Mouse (Mus musculus) liver, adult 2 months (tissue): ENCODE results near the gene Jarid2. TPM values are rescaled to one million over a fixed set of nuclear protein-coding genes. Genes with fewer than 3 reads are reported as not detected.

Experiments
- DNase-seq: peaks from one replicate; pipeline ENCODE4 v3.0.0-alpha.2; 2011; ENCODE audit warnings: low read depth, low spot score; ENCODE audit errors: extremely low read depth
- H3K27ac ChIP-seq: fragments of 200-500 bp; replicated peaks from 2 replicates; pipeline ENCODE4 v1.5.1; 2012; ENCODE audit warnings: low read depth, mild to moderate bottlenecking, control low read depth, inconsistent platforms, low read length; ENCODE audit not compliant: insufficient read depth
- H3K27me3 ChIP-seq: fragments of 200-500 bp; 2 replicates; pipeline ENCODE4 v1.6.1; 2012; ENCODE audit warnings: mild to moderate bottlenecking, moderate library complexity, low read length, inconsistent platforms; ENCODE audit not compliant: control insufficient read depth, insufficient read depth
- H3K36me3 ChIP-seq: fragments of 200-500 bp; 2 replicates; pipeline ENCODE4 v1.6.1; 2012; ENCODE audit warnings: low read length, inconsistent platforms; ENCODE audit not compliant: control insufficient read depth, insufficient read depth
- H3K4me1 ChIP-seq: fragments of 200-500 bp; 2 replicates; pipeline ENCODE4 v1.6.1; 2011; ENCODE audit warnings: low read length; ENCODE audit not compliant: control insufficient read depth, insufficient read depth
- H3K4me3 ChIP-seq: fragments of 200-500 bp; 2 replicates; pipeline ENCODE4 v1.5.1; 2011; ENCODE audit warnings: low read depth, mild to moderate bottlenecking, control low read depth, low read length, moderate library complexity; ENCODE audit not compliant: insufficient read depth
- H3K79me2 ChIP-seq: fragments of 200-500 bp; 2 replicates; pipeline ENCODE4 v1.6.1; 2012; ENCODE audit warnings: inconsistent platforms, mild to moderate bottlenecking, low read length, moderate library complexity; ENCODE audit not compliant: control insufficient read depth, insufficient read depth
- H3K9ac ChIP-seq: fragments of 200-500 bp; 2 replicates; pipeline ENCODE4 v1.6.1; 2012; ENCODE audit warnings: low read depth, mild to moderate bottlenecking, control low read depth, inconsistent platforms, low read length
- CTCF ChIP-seq: fragments of 200-500 bp; IDR thresholded peaks from 2 replicates; pipeline ENCODE4 v1.5.1; 2011; ENCODE audit warnings: low read depth, low read length, control low read depth
- POLR2A ChIP-seq: fragments of 200-500 bp; IDR thresholded peaks from 2 replicates; pipeline ENCODE4 v1.6.1; 2011; ENCODE audit warnings: low read length, control low read depth; ENCODE audit not compliant: insufficient read depth; ENCODE audit errors: extremely low read depth
- WGBS: fragments of 180-500 bp; shearing (Covaris S2); methylation state at CpG from one replicate; pipeline ENCODE4 v1.1.7; 2018; 5-methylcytosine and 5-hydroxymethylcytosine counted together
- polyA plus RNA-seq: library from polyadenylated mRNA; depleted of rRNA; stranded (reverse); fragments of >200 nt; gene quantifications from 2 replicates; pipeline ENCODE4 v1.2.3, GENCODE M21; 2012; rRNA removed
- total RNA-seq: library from RNA; depleted of rRNA; stranded (reverse); fragments of >200 nt; gene quantifications from 2 replicates; pipeline ENCODE4 v1.2.3, GENCODE M21; 2014; rRNA removed

The Jarid2 gene
- total RNA-seq (4.0 and 5.7 TPM in 2 replicates), polyA plus RNA-seq (2.4 and 2.9 TPM in 2 replicates)

DNA sequence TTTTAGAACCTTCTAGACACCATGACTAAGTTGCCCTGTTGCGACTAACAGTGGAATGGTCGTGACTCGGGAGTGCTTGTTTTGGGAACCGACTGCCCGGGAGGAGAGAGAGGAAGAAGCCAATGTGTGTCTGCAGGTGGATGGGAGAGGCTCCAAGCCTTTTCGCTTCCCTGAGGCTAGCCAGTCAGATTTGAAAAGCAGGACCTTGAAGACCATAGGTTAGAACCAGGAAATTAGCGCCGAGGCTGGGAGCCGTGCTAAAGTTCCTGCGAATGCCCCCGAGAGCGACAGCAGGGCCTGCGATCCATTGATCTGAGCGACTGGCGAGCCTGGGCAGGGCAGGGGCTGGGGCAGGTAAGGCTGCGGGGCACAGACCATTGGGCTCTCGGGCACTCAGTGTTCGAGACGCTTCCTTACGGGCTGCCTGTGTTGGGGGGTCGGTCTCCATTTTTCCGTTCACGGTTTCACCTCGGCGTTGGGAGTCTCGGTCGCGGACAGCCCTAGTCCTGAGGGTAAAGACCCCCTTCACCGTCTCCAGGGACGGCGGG is at the start of gene Jarid2:
Jarid2 (plus strand) TSS at position 51 of the 548 bp plus-strand sequence.
- TF ChIP-seq POLR2A (no peak), CTCF (no peak)

DNA sequence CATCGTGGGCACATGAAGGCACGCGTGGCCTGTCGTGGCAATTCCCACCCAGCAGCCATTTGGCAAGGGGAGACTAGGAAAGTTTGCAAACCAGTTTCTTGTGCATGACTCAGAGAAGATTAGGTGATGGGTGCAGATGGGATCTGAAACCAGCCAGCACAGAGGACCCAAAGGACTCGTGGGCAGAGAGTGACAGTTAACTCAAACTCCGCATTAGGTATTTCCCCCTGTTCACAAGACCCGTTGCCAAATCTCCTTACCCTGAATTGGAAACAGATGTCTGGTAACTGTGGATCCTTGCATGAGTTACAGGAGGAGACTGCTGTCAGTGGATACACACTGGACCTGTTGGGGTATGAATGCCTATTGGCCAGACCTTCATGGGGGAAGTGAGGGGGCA is 48.2 kb upstream of the Jarid2 start:
- Histone ChIP-seq H3K4me3 (no peak overlapping the region), H3K36me3 (no peaks in the 10 kb centered on the region), H3K9ac (no peak overlapping the region), H3K4me1 (no peaks in the 10 kb centered on the region), H3K27me3 (no peaks in the 10 kb centered on the region), H3K27ac (no peak overlapping the region), H3K79me2 (no peaks in the 10 kb centered on the region)
- TF ChIP-seq CTCF (no peak), POLR2A (no peak)
- DNase-seq: no peak
- 87% methylated on average over 7 of the region's 7 CpGs for WGBS

More for the DNA sequence above, at the start of gene Jarid2:
- Histone ChIP-seq H3K9ac (peak within 1 kb of the TSS; percentile 84), H3K79me2 (no peaks in the 10 kb centered on the region; the same call in 1 of the 2 replicates), H3K4me1 (peaks cover 2% of the 10 kb centered on the region; the same call in 1 of the 2 replicates), H3K4me3 (peak within 1 kb of the TSS; percentile 70), H3K27ac (peak within 1 kb of the TSS; percentile 57), H3K27me3 (no peaks in the 10 kb centered on the region), H3K36me3 (no peaks in the 10 kb centered on the region)
- peak; percentile 45 for DNase-seq
- 6% methylated on average over 31 of the region's 31 CpGs for WGBS

DNA sequence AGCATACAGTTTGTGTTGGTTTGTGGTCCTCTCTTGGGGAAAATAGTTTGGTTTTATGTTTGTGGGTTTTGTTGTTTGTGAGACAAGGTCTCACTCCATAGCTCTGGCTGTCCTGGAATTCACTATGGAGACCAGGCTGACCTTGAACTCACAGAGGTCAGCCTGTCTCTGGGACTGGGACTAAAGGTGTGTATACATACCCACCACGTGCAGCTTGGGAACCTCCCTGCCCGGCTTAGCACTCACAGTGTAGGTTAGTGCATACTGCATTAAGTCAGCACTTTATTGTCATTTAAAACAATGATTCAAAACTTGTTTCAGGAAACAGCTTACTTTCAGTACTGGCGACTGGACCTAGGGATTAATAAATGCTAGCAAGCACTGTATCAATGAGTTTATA is 41.1 kb upstream of the Jarid2 start:
- Histone ChIP-seq H3K79me2 (no peaks in the 10 kb centered on the region), H3K27ac (no peak overlapping the region), H3K4me3 (no peak overlapping the region), H3K36me3 (no peaks in the 10 kb centered on the region), H3K9ac (no peak overlapping the region), H3K4me1 (no peaks in the 10 kb centered on the region), H3K27me3 (no peaks in the 10 kb centered on the region)
- WGBS: 56% methylated on average over 3 of the region's 3 CpGs
- DNase-seq: no peak
- TF ChIP-seq POLR2A (no peak), CTCF (no peak)

DNA sequence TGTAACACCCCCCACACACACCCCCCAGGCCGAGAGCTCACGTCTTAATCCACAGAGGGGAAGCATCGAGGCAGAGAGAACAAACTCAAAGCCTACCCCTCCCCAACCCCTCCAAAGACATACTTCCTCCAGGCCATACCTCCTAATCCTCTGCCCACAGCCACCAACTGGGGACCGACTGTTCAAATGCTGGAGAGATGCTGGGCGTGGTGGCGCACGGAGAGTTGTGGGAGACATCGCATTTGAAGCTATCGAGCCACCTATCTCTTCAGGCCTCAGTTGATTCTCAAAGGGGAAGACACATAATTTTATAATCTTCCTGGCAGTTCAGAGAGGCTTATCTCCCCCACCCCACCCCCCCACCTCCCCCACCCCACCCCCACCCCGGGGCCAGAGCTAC is 31.6 kb upstream of the Jarid2 start:
- Histone ChIP-seq H3K4me3 (no peak overlapping the region), H3K4me1 (no peaks in the 10 kb centered on the region), H3K27me3 (no peaks in the 10 kb centered on the region), H3K79me2 (no peaks in the 10 kb centered on the region), H3K9ac (no peak overlapping the region), H3K36me3 (no peaks in the 10 kb centered on the region), H3K27ac (no peak overlapping the region)
- TF ChIP-seq CTCF (no peak), POLR2A (no peak)
- no peak for DNase-seq
- WGBS: 92% methylated on average over 10 of the region's 10 CpGs

DNA sequence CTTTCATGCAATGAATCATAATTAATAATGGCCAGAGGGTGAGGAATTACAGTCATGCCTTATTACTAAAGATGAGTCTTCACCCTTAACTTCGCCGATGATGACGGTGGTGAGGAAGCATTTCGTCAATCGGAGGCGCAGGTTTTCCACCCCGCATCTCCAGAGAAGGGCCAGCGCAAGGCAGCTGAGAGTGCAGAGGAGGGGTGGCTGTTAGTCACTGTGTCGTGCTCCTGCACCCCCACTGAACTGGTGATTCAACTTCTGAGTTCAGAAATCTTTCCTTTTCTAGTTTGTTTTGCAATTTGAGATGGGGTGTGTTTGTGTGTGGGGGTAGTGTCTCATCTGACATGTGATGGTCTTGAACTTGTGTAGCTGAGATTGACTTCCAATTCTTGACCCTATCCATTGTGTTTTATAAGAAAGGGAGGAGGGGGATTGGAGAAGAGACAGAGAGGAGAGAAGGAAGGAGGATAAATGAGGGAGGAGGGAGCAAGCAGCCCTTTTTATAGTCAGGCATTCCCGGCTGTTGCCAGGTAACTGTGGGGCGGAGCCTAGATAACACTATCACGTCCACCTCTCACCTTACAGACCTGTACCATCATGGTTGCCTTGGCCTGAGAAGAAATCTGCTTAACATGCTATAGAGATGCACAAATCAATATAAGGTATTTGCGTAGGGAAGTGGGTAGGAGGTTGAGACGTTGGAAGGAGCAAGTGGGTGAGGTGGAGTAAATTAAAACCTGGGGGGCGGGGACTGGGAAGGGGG is 25.1 kb upstream of the Jarid2 start:
- 89% methylated on average over 15 of the region's 15 CpGs for WGBS
- H3K79me2 ChIP-seq: no peaks in the 10 kb centered on the region
- no peaks in the 10 kb centered on the region for H3K4me1 ChIP-seq

More for the DNA sequence above, 25.1 kb upstream of the Jarid2 start:
- Histone ChIP-seq H3K27ac (no peak overlapping the region), H3K4me3 (no peak overlapping the region), H3K36me3 (no peaks in the 10 kb centered on the region), H3K9ac (no peak overlapping the region), H3K27me3 (no peaks in the 10 kb centered on the region)
- TF ChIP-seq CTCF (no peak), POLR2A (no peak)
- DNase-seq: no peak
